Mouse (Mus musculus) bone marrow, adult 2 months (tissue): ENCODE data around the gene Gabrg3. TPM values are rescaled to one million over a fixed set of nuclear protein-coding genes. Genes with fewer than 3 reads are reported as not detected.

Source experiments
- H3K27ac ChIP-seq: fragments of 200-500 bp; 2 replicates; pipeline ENCODE4 v1.5.1; 2012; ENCODE audit warnings: low read depth, mild to moderate bottlenecking, control low read depth, inconsistent platforms, low read length; ENCODE audit not compliant: control insufficient read depth, poor library complexity, insufficient read depth
- H3K4me1 ChIP-seq: fragments of 200-500 bp; 2 replicates; pipeline ENCODE4 v1.6.1; 2011; ENCODE audit warnings: low read length; ENCODE audit not compliant: control insufficient read depth, insufficient read depth
- H3K4me3 ChIP-seq: fragments of 200-500 bp; replicated peaks from 2 replicates; pipeline ENCODE3; 2011; ENCODE audit warnings: mild to moderate bottlenecking, low read depth, low read length, control low read depth; ENCODE audit not compliant: control insufficient read depth
- CTCF ChIP-seq: fragments of 200-500 bp; IDR thresholded peaks from 2 replicates; pipeline ENCODE4 v1.5.1; 2011; ENCODE audit warnings: low read length, control low read depth; ENCODE audit not compliant: control insufficient read depth, insufficient read depth
- POLR2A ChIP-seq: fragments of 200-500 bp; IDR thresholded peaks from 2 replicates; pipeline ENCODE4 v1.6.1; 2011; ENCODE audit warnings: low read depth, mild to moderate bottlenecking, control low read depth, low read length, borderline replicate concordance; ENCODE audit not compliant: control insufficient read depth
- WGBS: fragments of 180-500 bp; shearing (Covaris S2); methylation state at CpG from one replicate; pipeline ENCODE4 v1.1.7; 2018; 5-methylcytosine and 5-hydroxymethylcytosine counted together
- polyA plus RNA-seq: library from polyadenylated mRNA; stranded (reverse); fragments of >200 nt; gene quantifications from 2 replicates; pipeline ENCODE4 v1.2.4, GENCODE M21; 2011; ENCODE audit warnings: low replicate concordance; ENCODE audit not compliant: missing spikeins, insufficient read depth, insufficient read length

Gene Gabrg3
- polyA plus RNA-seq, 1 experiment: not detected

DNA sequence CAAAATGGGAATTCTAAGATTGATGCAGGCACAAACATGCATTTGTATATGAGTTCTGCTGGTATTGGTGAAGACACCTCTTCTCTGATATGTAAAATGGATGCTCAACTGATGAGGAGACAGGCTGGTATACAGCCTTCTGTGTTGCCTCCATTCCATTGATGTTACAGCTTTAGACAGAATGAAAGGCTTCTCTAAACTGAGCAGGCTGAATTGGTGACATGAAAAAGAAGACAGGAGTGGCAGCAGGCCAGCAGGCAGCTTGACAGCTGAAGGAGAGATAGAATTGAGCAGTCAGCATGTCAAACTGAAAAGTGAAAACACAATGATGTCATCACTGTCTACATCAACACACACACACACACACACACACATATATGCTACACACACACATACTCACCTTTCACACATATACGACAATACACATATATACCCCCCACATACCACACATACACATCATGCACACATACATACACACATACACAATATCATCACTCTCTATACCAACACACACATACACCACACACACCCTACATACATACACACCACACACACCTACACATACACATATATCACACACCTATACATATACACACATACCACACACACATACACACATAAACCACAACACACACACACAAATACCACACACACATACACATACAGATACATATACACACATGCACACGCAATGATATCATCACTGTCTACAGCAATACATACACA is 315.4 kb downstream of the Gabrg3 start:
- H3K27ac ChIP-seq: no peak overlapping the region
- WGBS: 86% methylated on average over 2 of the region's 2 CpGs

DNA sequence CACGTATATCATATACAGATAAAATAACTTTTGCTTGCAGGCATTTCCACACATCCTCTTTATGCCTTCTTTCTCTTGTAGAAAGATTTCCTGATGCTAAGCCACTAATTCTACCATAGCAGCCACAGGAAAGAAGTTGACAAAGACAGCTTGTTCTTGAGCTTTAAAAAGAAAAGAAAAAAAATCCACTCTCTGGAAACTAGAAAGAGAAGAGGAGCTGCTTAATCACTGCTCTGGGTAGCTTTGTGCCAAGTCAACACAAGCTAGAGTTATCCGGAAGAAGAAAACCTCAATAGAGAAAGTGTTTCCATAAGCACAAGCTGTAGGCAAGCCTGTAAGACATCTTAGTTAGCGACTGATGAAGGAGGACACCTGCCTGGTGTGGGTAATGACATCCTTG is 321.6 kb downstream of the Gabrg3 start:
- Histone ChIP-seq H3K27ac (no peak overlapping the region), H3K4me3 (no peak overlapping the region), H3K4me1 (no peaks in the 10 kb centered on the region)
- WGBS: 68% methylated on average over 3 of the region's 3 CpGs
- TF ChIP-seq POLR2A (no peak), CTCF (no peak)

More for the DNA sequence above, 315.4 kb downstream of the Gabrg3 start:
- H3K4me1 ChIP-seq: no peaks in the 10 kb centered on the region
- no peak for TF ChIP-seq CTCF
- no peak for TF ChIP-seq POLR2A
- no peak overlapping the region for H3K4me3 ChIP-seq

DNA sequence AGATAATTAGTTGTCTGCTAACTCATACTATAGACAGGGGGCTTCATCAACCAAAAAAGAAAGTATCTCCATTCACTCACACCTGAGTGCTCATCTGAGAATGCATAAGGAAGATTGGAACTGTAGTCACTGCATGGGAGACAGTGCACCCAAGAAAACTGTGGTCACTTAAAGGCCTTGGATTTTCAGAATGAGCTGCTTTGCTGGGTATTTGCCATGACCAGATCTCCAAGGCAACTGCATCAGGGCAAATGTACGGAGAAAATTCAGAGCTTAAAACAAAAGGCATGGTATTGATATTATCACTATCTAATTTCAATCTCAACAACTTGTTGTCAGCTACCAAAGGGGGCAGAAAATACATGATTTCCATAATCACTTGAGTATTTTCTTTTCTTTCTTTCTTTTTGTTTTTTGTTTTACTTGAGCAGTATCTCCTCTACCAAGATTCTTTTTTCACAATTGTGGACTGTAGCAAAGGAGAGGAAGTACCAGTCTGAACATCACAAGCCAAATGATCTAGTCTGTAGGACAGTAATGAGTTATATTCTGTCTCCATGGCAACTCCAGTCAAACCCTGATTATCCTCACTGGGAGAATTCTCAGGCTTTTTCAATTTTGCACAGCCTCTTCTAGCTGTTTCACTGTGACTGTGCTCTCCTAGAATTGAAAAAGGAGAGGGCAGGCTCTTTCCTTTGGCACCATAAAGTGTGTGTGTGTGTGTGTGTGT is 335.9 kb downstream of the Gabrg3 start:
- Histone ChIP-seq H3K27ac (no peak overlapping the region), H3K4me1 (no peaks in the 10 kb centered on the region), H3K4me3 (no peak overlapping the region)
- 58% methylated on average over 1 of the region's 1 CpGs for WGBS
- TF ChIP-seq CTCF: no peak
- no peak for TF ChIP-seq POLR2A

GRCm38 (mm10) chr7:57037861-57038421 is 349.0 kb downstream of the Gabrg3 start:
- WGBS: 58% methylated on average over 2 of the region's 2 CpGs
- TF ChIP-seq POLR2A (no peak), CTCF (no peak)

GRCm38 (mm10) chr7:57000585-57001261 is 386.3 kb downstream of the Gabrg3 start:
- WGBS: 84% methylated on average over 3 of the region's 3 CpGs
- H3K4me3 ChIP-seq: no peak overlapping the region
- H3K4me1 ChIP-seq: no peaks in the 10 kb centered on the region
- no peak overlapping the region for H3K27ac ChIP-seq
- TF ChIP-seq CTCF (no peak), POLR2A (no peak)

More at GRCm38 (mm10) chr7:57037861-57038421, 349.0 kb downstream of the Gabrg3 start:
- no peaks in the 10 kb centered on the region for H3K4me1 ChIP-seq
- H3K27ac ChIP-seq: no peak overlapping the region
- no peak overlapping the region for H3K4me3 ChIP-seq

DNA sequence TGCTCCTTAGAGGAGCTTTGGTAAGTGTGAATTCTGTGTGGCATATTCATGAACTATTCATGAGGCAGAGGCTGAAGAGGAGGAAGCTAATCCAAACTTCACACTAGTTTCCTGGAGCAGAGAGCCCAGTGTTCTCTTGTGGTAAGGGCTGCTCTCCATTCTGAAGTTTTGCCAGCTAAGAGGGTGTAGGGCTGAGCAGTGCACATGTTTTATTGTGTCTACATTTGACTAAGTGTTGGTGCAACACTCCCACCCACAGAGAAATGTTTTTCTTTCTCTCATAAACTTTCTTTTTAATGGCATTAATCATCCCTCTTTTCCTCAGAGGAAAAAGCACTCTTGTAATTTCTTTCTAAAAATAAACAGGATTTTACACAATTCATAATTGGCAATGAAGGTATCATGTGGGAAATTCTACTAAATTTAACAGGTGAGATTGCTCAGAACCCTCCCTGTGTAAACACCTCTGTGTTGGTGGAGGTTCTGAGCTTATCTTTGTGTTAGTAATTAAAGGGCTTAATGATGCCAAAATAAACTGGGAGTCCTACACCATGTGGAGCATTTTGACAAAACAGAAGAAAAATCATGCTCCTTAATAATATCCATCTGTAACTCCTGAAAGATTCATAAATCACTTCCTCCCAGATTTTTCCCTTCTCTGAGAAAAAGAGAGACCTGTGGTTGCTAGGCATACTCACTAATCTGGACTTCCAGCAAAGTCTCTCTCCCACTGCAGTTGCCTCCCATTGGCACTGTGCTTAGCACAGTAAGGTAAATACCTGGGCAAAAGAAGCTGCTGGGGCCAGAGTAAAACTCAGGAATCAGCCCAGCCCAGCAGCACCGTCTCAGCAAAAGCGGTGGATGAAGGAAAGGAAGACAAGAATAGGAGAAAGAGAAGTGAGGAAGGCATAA is 389.0 kb downstream of the Gabrg3 start:
- Histone ChIP-seq H3K27ac (no peak overlapping the region), H3K4me1 (no peaks in the 10 kb centered on the region), H3K4me3 (no peak overlapping the region)
- TF ChIP-seq CTCF: no peak
- TF ChIP-seq POLR2A: no peak
- WGBS: 81% methylated on average over 2 of the region's 2 CpGs

GRCm38 (mm10) chr7:56946398-56946797 is 440.6 kb downstream of the Gabrg3 start:
- WGBS: 85% methylated on average over 2 of the region's 2 CpGs
- H3K27ac ChIP-seq: no peak overlapping the region
- TF ChIP-seq CTCF: no peak
- TF ChIP-seq POLR2A: no peak

More at GRCm38 (mm10) chr7:56946398-56946797, 440.6 kb downstream of the Gabrg3 start:
- Histone ChIP-seq H3K4me3 (no peak overlapping the region), H3K4me1 (no peaks in the 10 kb centered on the region)
